Mouse (Mus musculus): ENCODE data around the gene Ctnna2. TPM values are rescaled to one million over a fixed set of nuclear protein-coding genes. Genes with fewer than 3 reads are reported as not detected.

Ctnna2 gene
- polyA plus RNA-seq, 1 experiment = 86.0 TPM

GRCm38 (mm10) chr6:77120510-77120909 lies 859.0 kb downstream of the Ctnna2 start:
- Histone ChIP-seq H3K4me1 (ENCODE audit: control insufficient read depth, insufficient read depth, low read length) (no peaks in the 10 kb centered on the region; the same call in 1 of the 2 replicates), H3K4me3 (ENCODE audit: insufficient read depth, low read length) (no peak overlapping the region), H3K27ac (ENCODE audit: insufficient read depth, low read length) (no peak overlapping the region)
- no peak for TF ChIP-seq POLR2A (IDR thresholded peaks at IDR 0.05; ENCODE audit: extremely low read depth, insufficient read depth, low read length)
- no peak for TF ChIP-seq CTCF (IDR thresholded peaks at IDR 0.05; ENCODE audit: extremely low read depth, insufficient read depth, low read length)

GRCm38 (mm10) chr6:77109095-77109945 lies 870.2 kb downstream of the Ctnna2 start:
- Histone ChIP-seq H3K4me3 (ENCODE audit: insufficient read depth, low read length) (no peak overlapping the region), H3K4me1 (ENCODE audit: control insufficient read depth, insufficient read depth, low read length) (no peaks in the 10 kb centered on the region; the same call in 1 of the 2 replicates), H3K27ac (ENCODE audit: insufficient read depth, low read length) (no peak overlapping the region)
- TF ChIP-seq CTCF (IDR thresholded peaks at IDR 0.05; ENCODE audit: extremely low read depth, insufficient read depth, low read length) = no peak
- no peak for TF ChIP-seq POLR2A (IDR thresholded peaks at IDR 0.05; ENCODE audit: extremely low read depth, insufficient read depth, low read length)

- Histone ChIP-seq H3K4me3 (ENCODE audit: insufficient read depth, low read length) (no peak overlapping the region), H3K4me1 (ENCODE audit: control insufficient read depth, insufficient read depth, low read length) (no peaks in the 10 kb centered on the region), H3K27ac (ENCODE audit: insufficient read depth, low read length) (no peak overlapping the region)
- TF ChIP-seq CTCF (IDR thresholded peaks at IDR 0.05; ENCODE audit: extremely low read depth, insufficient read depth, low read length) = no peak
- TF ChIP-seq POLR2A (IDR thresholded peaks at IDR 0.05; ENCODE audit: extremely low read depth, insufficient read depth, low read length) = no peak
These were observed 878.5 kb downstream of the Ctnna2 start for GRCm38 (mm10) chr6:77101047-77101446.

GRCm38 (mm10) chr6:77098540-77098939 lies 881.0 kb downstream of the Ctnna2 start:
- no peak overlapping the region for H3K27ac ChIP-seq (ENCODE audit: insufficient read depth, low read length)
- no peak overlapping the region for H3K4me3 ChIP-seq (ENCODE audit: insufficient read depth, low read length)
- no peaks in the 10 kb centered on the region for H3K4me1 ChIP-seq (ENCODE audit: control insufficient read depth, insufficient read depth, low read length)
- TF ChIP-seq POLR2A (IDR thresholded peaks at IDR 0.05; ENCODE audit: extremely low read depth, insufficient read depth, low read length) (no peak), CTCF (IDR thresholded peaks at IDR 0.05; ENCODE audit: extremely low read depth, insufficient read depth, low read length) (no peak)

GRCm38 (mm10) chr6:77075396-77076376 lies 903.8 kb downstream of the Ctnna2 start:
- Histone ChIP-seq H3K27ac (ENCODE audit: insufficient read depth, low read length) (no peak overlapping the region), H3K4me1 (ENCODE audit: control insufficient read depth, insufficient read depth, low read length) (peaks cover 3% of the 10 kb centered on the region)
- no peak for TF ChIP-seq CTCF (IDR thresholded peaks at IDR 0.05; ENCODE audit: extremely low read depth, insufficient read depth, low read length)
- TF ChIP-seq POLR2A (IDR thresholded peaks at IDR 0.05; ENCODE audit: extremely low read depth, insufficient read depth, low read length) = no peak

GRCm38 (mm10) chr6:77069595-77069994 lies 909.9 kb downstream of the Ctnna2 start:
- Histone ChIP-seq H3K27ac (ENCODE audit: insufficient read depth, low read length) (no peak overlapping the region), H3K4me1 (ENCODE audit: control insufficient read depth, insufficient read depth, low read length) (no peaks in the 10 kb centered on the region), H3K4me3 (ENCODE audit: insufficient read depth, low read length) (no peak overlapping the region)
- TF ChIP-seq POLR2A (IDR thresholded peaks at IDR 0.05; ENCODE audit: extremely low read depth, insufficient read depth, low read length) (no peak), CTCF (IDR thresholded peaks at IDR 0.05; ENCODE audit: extremely low read depth, insufficient read depth, low read length) (no peak)

More at GRCm38 (mm10) chr6:77075396-77076376, 903.8 kb downstream of the Ctnna2 start:
- H3K4me3 ChIP-seq (ENCODE audit: insufficient read depth, low read length) = no peak overlapping the region

GRCm38 (mm10) chr6:77050690-77051089 lies 928.8 kb downstream of the Ctnna2 start:
- Histone ChIP-seq H3K27ac (ENCODE audit: insufficient read depth, low read length) (no peak overlapping the region), H3K4me1 (ENCODE audit: control insufficient read depth, insufficient read depth, low read length) (peaks cover 2% of the 10 kb centered on the region; the same call in 1 of the 2 replicates), H3K4me3 (ENCODE audit: insufficient read depth, low read length) (no peak overlapping the region)
- TF ChIP-seq CTCF (IDR thresholded peaks at IDR 0.05; ENCODE audit: extremely low read depth, insufficient read depth, low read length) = no peak
- TF ChIP-seq POLR2A (IDR thresholded peaks at IDR 0.05; ENCODE audit: extremely low read depth, insufficient read depth, low read length) = no peak

GRCm38 (mm10) chr6:77050193-77050592 lies 929.3 kb downstream of the Ctnna2 start:
- Histone ChIP-seq H3K4me3 (ENCODE audit: insufficient read depth, low read length) (no peak overlapping the region), H3K4me1 (ENCODE audit: control insufficient read depth, insufficient read depth, low read length) (peaks cover 2% of the 10 kb centered on the region; the same call in 1 of the 2 replicates), H3K27ac (ENCODE audit: insufficient read depth, low read length) (no peak overlapping the region)
- no peak for TF ChIP-seq POLR2A (IDR thresholded peaks at IDR 0.05; ENCODE audit: extremely low read depth, insufficient read depth, low read length)
- no peak for TF ChIP-seq CTCF (IDR thresholded peaks at IDR 0.05; ENCODE audit: extremely low read depth, insufficient read depth, low read length)

GRCm38 (mm10) chr6:77047568-77047967 lies 931.9 kb downstream of the Ctnna2 start:
- Histone ChIP-seq H3K4me3 (ENCODE audit: insufficient read depth, low read length) (no peak overlapping the region), H3K4me1 (ENCODE audit: control insufficient read depth, insufficient read depth, low read length) (peaks cover 2% of the 10 kb centered on the region; the same call in 1 of the 2 replicates)
- TF ChIP-seq POLR2A (IDR thresholded peaks at IDR 0.05; ENCODE audit: extremely low read depth, insufficient read depth, low read length) (no peak), CTCF (IDR thresholded peaks at IDR 0.05; ENCODE audit: extremely low read depth, insufficient read depth, low read length) (no peak)

More at GRCm38 (mm10) chr6:77047568-77047967, 931.9 kb downstream of the Ctnna2 start:
- no peak overlapping the region for H3K27ac ChIP-seq (ENCODE audit: insufficient read depth, low read length)
